Mouse (Mus musculus) brain, embryonic 14.5 days (tissue): ENCODE data around the gene Fxyd7. TPM values are rescaled to one million over a fixed set of nuclear protein-coding genes. Genes with fewer than 3 reads are reported as not detected.

ENCODE experiments used
- DNase-seq: peaks from one replicate; pipeline ENCODE4 v3.0.0-alpha.2; 2011; ENCODE audit warnings: low read depth
- CTCF ChIP-seq: fragments of 200-500 bp; IDR thresholded peaks from 2 replicates; pipeline ENCODE4 v1.5.1; 2012; ENCODE audit warnings: inconsistent platforms, mild to moderate bottlenecking, moderate library complexity, borderline replicate concordance; ENCODE audit not compliant: insufficient read depth, insufficient read length; ENCODE audit errors: extremely low read depth
- POLR2A ChIP-seq: fragments of 200-500 bp; IDR thresholded peaks from 2 replicates; pipeline ENCODE4 v1.6.1; 2012; ENCODE audit warnings: mild to moderate bottlenecking, inconsistent platforms, borderline replicate concordance; ENCODE audit not compliant: poor library complexity, insufficient read depth, insufficient read length, severe bottlenecking; ENCODE audit errors: extremely low read depth
- polyA plus RNA-seq: library from polyadenylated mRNA; depleted of rRNA; stranded (reverse); fragments of >200 nt; gene quantifications from 2 replicates; pipeline ENCODE4 v1.2.3, GENCODE M21; 2012

Fxyd7 gene
- polyA plus RNA-seq, 1 experiment, result 74.4 TPM

GRCm38 (mm10) chr7:31057071-31057470 is 5.8 kb upstream of the Fxyd7 start, which contains the start of gene Fxyd1:
Gene Fxyd1 (minus strand): TSS chr7:31057199.
- DNase-seq, result no peak
- TF ChIP-seq CTCF (no peak), POLR2A (no peak)

GRCm38 (mm10) chr7:31056448-31056847 is 5.2 kb upstream of the Fxyd7 start:
- TF ChIP-seq POLR2A, result no peak
- no peak for TF ChIP-seq CTCF
- DNase-seq, result no peak

DNA sequence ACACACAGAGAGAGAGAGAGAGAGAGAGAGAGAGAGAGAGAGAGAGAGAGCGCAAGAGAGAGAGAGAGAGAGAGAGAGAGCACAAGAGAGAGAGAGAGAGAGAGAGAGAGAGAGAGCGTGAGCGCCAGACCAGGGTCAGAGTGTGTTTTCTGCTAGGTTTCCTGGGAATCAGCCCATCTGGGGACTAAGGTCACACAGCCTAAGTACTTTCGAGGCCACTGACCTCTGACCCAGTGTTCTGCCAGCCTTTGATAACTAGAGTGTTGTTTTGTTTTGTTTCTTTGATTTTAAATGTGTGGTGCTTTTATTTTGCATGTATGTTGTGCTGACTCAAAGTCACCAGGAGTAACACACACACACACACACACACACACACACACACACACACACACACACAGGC is 4.6 kb upstream of the Fxyd7 start:
- no peak for DNase-seq

DNA sequence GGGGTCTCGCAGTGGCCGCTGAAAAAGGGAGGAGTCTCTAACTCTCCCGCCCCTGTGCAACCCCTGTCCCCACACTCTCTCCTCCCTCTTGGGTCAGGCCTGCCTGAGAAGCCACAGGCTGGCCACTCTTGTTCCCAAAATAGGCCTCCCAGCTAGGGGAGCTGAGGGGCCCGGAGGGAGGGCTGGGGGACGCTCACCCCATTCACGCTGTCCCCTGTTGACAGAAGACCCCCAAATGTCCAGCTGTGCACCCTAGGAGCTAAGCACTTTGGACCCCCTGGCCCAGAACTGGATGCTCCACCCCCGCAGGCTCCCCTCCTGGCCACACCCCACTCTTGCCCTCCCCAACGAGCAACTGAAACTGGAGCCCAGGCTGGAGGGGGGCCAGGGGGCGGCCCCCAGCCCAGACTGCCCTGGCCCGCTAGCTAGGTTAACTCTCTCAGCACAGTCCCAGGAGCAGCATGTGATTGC is 4.1 kb upstream of the Fxyd7 start:
- TF ChIP-seq POLR2A (no peak), CTCF (no peak)

More for the DNA sequence above, 4.6 kb upstream of the Fxyd7 start:
- TF ChIP-seq POLR2A (no peak), CTCF (no peak)

GRCm38 (mm10) chr7:31054661-31055320 is 3.5 kb upstream of the Fxyd7 start:
- no peak for DNase-seq
- no peak for TF ChIP-seq POLR2A
- no peak for TF ChIP-seq CTCF

More for the DNA sequence above, 4.1 kb upstream of the Fxyd7 start:
- peak; percentile 51 for DNase-seq

DNA sequence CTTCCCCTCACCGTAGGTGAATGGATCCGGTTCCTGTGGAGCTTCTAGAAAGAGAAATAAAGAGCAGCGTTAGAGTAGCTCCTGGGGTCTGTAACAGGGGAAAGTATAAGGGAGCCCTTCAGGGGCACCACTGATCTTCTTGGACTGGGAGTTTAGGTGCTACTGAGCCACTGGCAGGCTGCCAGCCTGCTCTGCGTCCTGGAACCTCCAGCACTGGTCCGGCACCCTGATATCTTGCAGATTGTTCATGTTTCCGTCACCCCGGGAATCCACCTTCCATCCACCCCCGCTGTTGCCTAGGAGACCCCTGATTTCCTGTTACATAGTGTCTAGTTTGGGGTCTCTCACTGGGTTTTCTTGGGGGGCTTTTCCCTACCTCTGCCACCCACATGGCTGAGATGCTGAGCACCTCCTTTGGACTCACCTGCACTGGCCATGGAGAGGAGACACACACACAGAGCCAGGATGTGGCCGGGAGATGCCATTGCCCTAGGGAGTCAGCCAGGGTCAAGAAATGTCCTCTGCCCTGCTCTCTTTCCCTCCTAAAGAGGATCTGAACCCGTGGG is 2.7 kb upstream of the Fxyd7 start:
- TF ChIP-seq POLR2A, result no peak
- no peak for TF ChIP-seq CTCF
- no peak for DNase-seq

- peak; percentile 48 for DNase-seq
- TF ChIP-seq POLR2A, result no peak
- TF ChIP-seq CTCF, result 0 out of 2 replicates have a peak, but pooled peaks have one; percentile 3
These were observed 1.6 kb upstream of the Fxyd7 start for GRCm38 (mm10) chr7:31052636-31053434.

- no peak for DNase-seq
- TF ChIP-seq CTCF (no peak), POLR2A (no peak)
These were observed 976 bp upstream of the Fxyd7 start for GRCm38 (mm10) chr7:31052251-31052635.

DNA sequence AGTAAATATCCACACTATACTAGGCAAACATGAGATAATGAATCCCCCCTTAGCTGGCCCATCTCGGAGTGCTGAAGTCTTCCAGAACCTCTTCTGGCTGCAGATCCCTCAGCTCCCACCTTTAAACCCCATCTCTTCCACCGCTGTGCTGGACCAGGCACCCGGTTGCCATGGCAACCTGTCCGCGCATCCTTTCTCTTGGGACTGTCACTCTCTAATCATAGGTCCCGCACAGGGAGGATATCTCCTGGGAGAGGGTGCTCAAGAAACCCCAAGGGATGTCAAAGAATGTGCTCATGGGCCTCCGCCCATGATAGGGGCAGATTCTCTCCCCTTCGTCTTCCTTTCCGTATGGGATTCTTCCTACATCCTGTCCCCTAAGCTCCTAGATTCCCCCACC is 346 bp downstream of the Fxyd7 start:
- peak; percentile 61 for DNase-seq
- TF ChIP-seq POLR2A (no peak), CTCF (no peak)

GRCm38 (mm10) chr7:31050487-31050886 is 780 bp downstream of the Fxyd7 start:
- TF ChIP-seq CTCF (no peak), POLR2A (no peak)
- no peak for DNase-seq

- DNase-seq, result peak; percentile 72
- TF ChIP-seq CTCF (no peak), POLR2A (no peak)
These were observed 1.4 kb downstream of the Fxyd7 start for GRCm38 (mm10) chr7:31049846-31050281.
